In genomic region chr7:28435660-28436259, GRCm38 (mm10) we compare ENCODE assay signal across 8 mouse cellular contexts. TPM values are rescaled to one million over a fixed set of nuclear protein-coding genes. Genes with fewer than 3 reads are reported as not detected.
DNase-seq lines count a peak whose midpoint lies in the region; ATAC-seq and TF ChIP-seq lines count a peak whose summit lies in the region.

No protein-coding gene starts in this region.

- H3K9ac ChIP-seq in forebrain, embryonic 11.5 days (ENCODE audit: low read length), result peak overlapping the region; percentile 85
- H3K9ac ChIP-seq in hindbrain, embryonic 16.5 days (ENCODE audit: low read depth, low read length), result peak overlapping the region; percentile 91
- peak overlapping the region; percentile 95 for H3K9ac ChIP-seq in liver, embryonic 13.5 days

- no peak for TF ChIP-seq POLR2A in small intestine, adult 2 months (IDR thresholded peaks at IDR 0.05; ENCODE audit: low read depth, low read length)

- H3K27me3 ChIP-seq in forebrain, embryonic 11.5 days (ENCODE audit: control insufficient read depth, insufficient read depth, low read length), result no peaks in the 10 kb centered on the region
- H3K27me3 ChIP-seq in hindbrain, embryonic 16.5 days (replicated peaks; ENCODE audit: control insufficient read depth, insufficient read depth, low read length), result no peaks in the 10 kb centered on the region
- H3K27me3 ChIP-seq in liver, embryonic 13.5 days, result no peaks in the 10 kb centered on the region
- H3K27me3 ChIP-seq in small intestine, adult 2 months (ENCODE audit: control insufficient read depth, insufficient read depth, low read length), result no peaks in the 10 kb centered on the region

- no peak overlapping the region for H3K27ac ChIP-seq in forebrain, embryonic 11.5 days (ENCODE audit: low read depth, low read length)
- peak overlapping the region; percentile 77 for H3K27ac ChIP-seq in hindbrain, embryonic 16.5 days (ENCODE audit: low read depth, low read length)
- H3K27ac ChIP-seq in liver, embryonic 13.5 days, result peak overlapping the region; percentile 45
- no peak overlapping the region for H3K27ac ChIP-seq in small intestine, adult 2 months (ENCODE audit: insufficient read depth, low read depth, low read length)

- H3K4me3 ChIP-seq in forebrain, embryonic 11.5 days (ENCODE audit: low read depth, low read length), result peak overlapping the region; percentile 75
- peak overlapping the region; percentile 88 for H3K4me3 ChIP-seq in hindbrain, embryonic 16.5 days (ENCODE audit: low read length)
- peak overlapping the region; percentile 81 for H3K4me3 ChIP-seq in liver, embryonic 13.5 days (replicated peaks)
- peak overlapping the region; percentile 96 for H3K4me3 ChIP-seq in small intestine, adult 2 months (ENCODE audit: low read depth, low read length)

- DNase-seq in left cerebral cortex, postnatal 4 days, result peak; percentile 42
- DNase-seq in left cerebral cortex, adult 11 months (ENCODE audit: low spot score), result no peak
- peak; percentile 22 for DNase-seq in T-cell, adult 2 months (ENCODE audit: low spot score)
- DNase-seq in forebrain, embryonic 11.5 days (ENCODE audit: low spot score), result peak; percentile 71
- DNase-seq in liver, embryonic 13.5 days, result peak; percentile 16
- DNase-seq in retina, postnatal 1 day, result no peak

- H3K4me2 ChIP-seq in forebrain, embryonic 11.5 days (ENCODE audit: low read depth, low read length, severe bottlenecking), result peak overlapping the region; percentile 86
- peak overlapping the region; percentile 86 for H3K4me2 ChIP-seq in hindbrain, embryonic 16.5 days (ENCODE audit: low read length)
- H3K4me2 ChIP-seq in liver, embryonic 13.5 days, result peak overlapping the region; percentile 86

- peaks cover 13% of the 10 kb centered on the region for H3K4me1 ChIP-seq in forebrain, embryonic 11.5 days (replicated peaks; ENCODE audit: control insufficient read depth, insufficient read depth, low read length)
- H3K4me1 ChIP-seq in hindbrain, embryonic 16.5 days (ENCODE audit: control insufficient read depth, insufficient read depth, low read depth, low read length), result peaks cover 34% of the 10 kb centered on the region
- H3K4me1 ChIP-seq in liver, embryonic 13.5 days (replicated peaks), result peaks cover 74% of the 10 kb centered on the region
- H3K4me1 ChIP-seq in small intestine, adult 2 months (ENCODE audit: control insufficient read depth, insufficient read depth, insufficient read length, low read length), result no peaks in the 10 kb centered on the region; the same call in 1 of the 2 replicates

- peak; percentile 10 for ATAC-seq in forebrain, embryonic 11.5 days (replicated peaks; ENCODE audit: low FRiP score)
- peak; percentile 40 for ATAC-seq in hindbrain, embryonic 16.5 days
- peak; percentile 6 for ATAC-seq in liver, embryonic 13.5 days (ENCODE audit: low read depth)

- TF ChIP-seq CTCF in small intestine, adult 2 months (IDR thresholded peaks at IDR 0.05; ENCODE audit: extremely low read depth, insufficient read length, insufficient replicate concordance, low read depth, low read length), result no peak

- H3K9me3 ChIP-seq in forebrain, embryonic 11.5 days (ENCODE audit: control insufficient read depth, low read length), result no peaks in the 10 kb centered on the region
- no peaks in the 10 kb centered on the region for H3K9me3 ChIP-seq in hindbrain, embryonic 16.5 days (ENCODE audit: control insufficient read depth, low read length)
- H3K9me3 ChIP-seq in liver, embryonic 13.5 days (replicated peaks), result no peaks in the 10 kb centered on the region

- no peaks in the 10 kb centered on the region; the same call in 1 of the 2 replicates for H3K36me3 ChIP-seq in forebrain, embryonic 11.5 days (ENCODE audit: control insufficient read depth, insufficient read depth, low read length)
- H3K36me3 ChIP-seq in hindbrain, embryonic 16.5 days (ENCODE audit: control insufficient read depth, insufficient read depth, low read length), result no peaks in the 10 kb centered on the region
- peaks cover 15% of the 10 kb centered on the region; the same call in 1 of the 2 replicates for H3K36me3 ChIP-seq in liver, embryonic 13.5 days
- peaks cover 2% of the 10 kb centered on the region; the same call in 1 of the 2 replicates for H3K36me3 ChIP-seq in small intestine, adult 2 months (ENCODE audit: control insufficient read depth, insufficient read depth, low read length)

- intact Hi-C loops in left cerebral cortex, postnatal 4 days (cut with DNase I), result no loop called here

- 2% methylated on average over 14 of the region's 70 CpGs for WGBS in forebrain, embryonic 11.5 days
- WGBS in hindbrain, embryonic 16.5 days, result 0% methylated on average over 16 of the region's 70 CpGs
- WGBS in liver, embryonic 13.5 days (ENCODE audit: insufficient replicate concordance), result under 1% methylated on average over 22 of the region's 70 CpGs
- 4% methylated on average over 67 of the region's 70 CpGs for WGBS in small intestine, adult 2 months

RNA-seq across cellular contexts. Expression of gene Gmfg, which starts 1.5 kb away (rescaled TPM):
- 1 to 10 TPM; 2.5 to 3.3 TPM for total RNA-seq in left cerebral cortex, postnatal 4 days (2021)
- polyA plus RNA-seq in forebrain, embryonic 11.5 days (2014; fragmentation: Nextera tagmentation; extraction: Ambion mirVana), result 4.0 and 4.9 TPM in 2 replicates
- 2.5 and 3.8 TPM in 2 replicates for polyA plus RNA-seq in hindbrain, embryonic 16.5 days (2015; fragmentation: Nextera tagmentation; extraction: Ambion mirVana)
- polyA plus RNA-seq in liver, embryonic 13.5 days (2015; fragmentation: Nextera tagmentation; extraction: Ambion mirVana), result 32.1 and 32.9 TPM in 2 replicates
- 5.6 and 7.0 TPM in 2 replicates for polyA plus RNA-seq in small intestine, adult 2 months (2012; rRNA removed)

RNA-seq across cellular contexts. Expression of gene Lrfn1, which starts 16.0 kb away (rescaled TPM):
- 100 to 1,000 TPM; 125 TPM for total RNA-seq in left cerebral cortex, postnatal 4 days (2021)
- 6.1 and 8.2 TPM in 2 replicates for polyA plus RNA-seq in forebrain, embryonic 11.5 days (2014; fragmentation: Nextera tagmentation; extraction: Ambion mirVana)
- polyA plus RNA-seq in hindbrain, embryonic 16.5 days (2015; fragmentation: Nextera tagmentation; extraction: Ambion mirVana), result 15.1 and 17.3 TPM in 2 replicates
- 0.15 and 0.36 TPM in 2 replicates for polyA plus RNA-seq in liver, embryonic 13.5 days (2015; fragmentation: Nextera tagmentation; extraction: Ambion mirVana)
- polyA plus RNA-seq in small intestine, adult 2 months (2012; rRNA removed), result 0.91 and 1.4 TPM in 2 replicates

RNA-seq across cellular contexts. Expression of gene Paf1, which starts 43.0 kb away (rescaled TPM):
- total RNA-seq in left cerebral cortex, postnatal 4 days (2021), result 10 to 100 TPM; 77.7 to 86.8 TPM
- polyA plus RNA-seq in forebrain, embryonic 11.5 days (2014; fragmentation: Nextera tagmentation; extraction: Ambion mirVana), result 82.0 and 82.9 TPM in 2 replicates
- polyA plus RNA-seq in hindbrain, embryonic 16.5 days (2015; fragmentation: Nextera tagmentation; extraction: Ambion mirVana), result 89.9 and 102 TPM in 2 replicates
- polyA plus RNA-seq in liver, embryonic 13.5 days (2015; fragmentation: Nextera tagmentation; extraction: Ambion mirVana), result 30.7 and 33.4 TPM in 2 replicates
- polyA plus RNA-seq in small intestine, adult 2 months (2012; rRNA removed), result 27.6 and 67.1 TPM in 2 replicates

RNA-seq across cellular contexts. Expression of gene Med29, which starts 43.3 kb away (rescaled TPM):
- total RNA-seq in left cerebral cortex, postnatal 4 days (2021), result 10 to 100 TPM; 18.6 to 19.7 TPM
- polyA plus RNA-seq in forebrain, embryonic 11.5 days (2014; fragmentation: Nextera tagmentation; extraction: Ambion mirVana), result 40.1 and 46.1 TPM in 2 replicates
- polyA plus RNA-seq in hindbrain, embryonic 16.5 days (2015; fragmentation: Nextera tagmentation; extraction: Ambion mirVana), result 42.7 and 47.2 TPM in 2 replicates
- 28.1 and 31.8 TPM in 2 replicates for polyA plus RNA-seq in liver, embryonic 13.5 days (2015; fragmentation: Nextera tagmentation; extraction: Ambion mirVana)
- polyA plus RNA-seq in small intestine, adult 2 months (2012; rRNA removed), result 36.5 and 58.0 TPM in 2 replicates

RNA-seq across cellular contexts. Expression of gene Zfp36, which starts 55.7 kb away (rescaled TPM):
- total RNA-seq in left cerebral cortex, postnatal 4 days (2021), result 1 to 10 TPM; 1.9 to 2.3 TPM
- 4.5 and 5.2 TPM in 2 replicates for polyA plus RNA-seq in forebrain, embryonic 11.5 days (2014; fragmentation: Nextera tagmentation; extraction: Ambion mirVana)
- 3.9 and 4.0 TPM in 2 replicates for polyA plus RNA-seq in hindbrain, embryonic 16.5 days (2015; fragmentation: Nextera tagmentation; extraction: Ambion mirVana)
- polyA plus RNA-seq in liver, embryonic 13.5 days (2015; fragmentation: Nextera tagmentation; extraction: Ambion mirVana), result 4.7 and 6.3 TPM in 2 replicates
- 85.4 and 196 TPM in 2 replicates for polyA plus RNA-seq in small intestine, adult 2 months (2012; rRNA removed)

Comparison
In these comparisons a context has a peak if more than half of its experiments do, and no peak if none do; other contexts are left out.
1. DNase-seq: peak in left cerebral cortex, postnatal 4 days (single experiment), T-cell, adult 2 months (single experiment), forebrain, embryonic 11.5 days (single experiment) and liver, embryonic 13.5 days (single experiment); none in left cerebral cortex, adult 11 months (single experiment) and retina, postnatal 1 day (single experiment).
2. H3K27ac ChIP-seq: peak in hindbrain, embryonic 16.5 days (single experiment) and liver, embryonic 13.5 days (single experiment); none in forebrain, embryonic 11.5 days (single experiment) and small intestine, adult 2 months (single experiment).
3. Peak in every context shown above with its lines, with median percentiles within 50 percentile points of each other: ATAC-seq, H3K4me2 ChIP-seq, H3K4me3 ChIP-seq and H3K9ac ChIP-seq.